15 mouse cellular contexts compared by ENCODE assay signal in genomic region chr9:68912483-68913151, GRCm38 (mm10).
A peak's percentile ranks its signal among the peaks of the same experiment; 100 is the strongest.
DNase-seq lines count a peak whose midpoint lies in the region; ATAC-seq lines count a peak whose summit lies in the region.
"Had no signal": no experiment of that assay in that cellular context is flagged by ENCODE, and none has a peak within 500 bp of the region (broad histone marks: within the 10 kb centered on the region; RNA-seq: fewer than 3 reads in every experiment).

No protein-coding gene starts in this region.

- H3K27ac ChIP-seq in hindbrain, embryonic 11.5 days (ENCODE audit: low read depth, low read length), result no peak overlapping the region
- no peak overlapping the region for H3K27ac ChIP-seq in hindbrain, embryonic 12.5 days
- H3K27ac ChIP-seq in embryonic facial prominence, embryonic 14.5 days (replicated peaks; ENCODE audit: low read depth, low read length), result no peak overlapping the region
- H3K27ac ChIP-seq in midbrain, embryonic 15.5 days, result no peak overlapping the region
- H3K27ac ChIP-seq: hindbrain, embryonic 13.5 days; stomach, embryonic 15.5 days had no signal

- no peak overlapping the region for H3K4me3 ChIP-seq in hindbrain, embryonic 11.5 days (ENCODE audit: low read depth, low read length)
- H3K4me3 ChIP-seq in hindbrain, embryonic 12.5 days, result no peak overlapping the region
- no peak overlapping the region for H3K4me3 ChIP-seq in embryonic facial prominence, embryonic 14.5 days (ENCODE audit: low read depth, low read length)
- H3K4me3 ChIP-seq in midbrain, embryonic 15.5 days, result no peak overlapping the region
- H3K4me3 ChIP-seq: hindbrain, embryonic 13.5 days; neural tube, embryonic 15.5 days; stomach, embryonic 15.5 days had no signal

- DNase-seq in hindbrain, embryonic 11.5 days (ENCODE audit: low spot score), result peak; percentile 19
- peak; percentile 45 for DNase-seq in R1 (ENCODE audit: low read depth, low spot score)
- peak; percentile 35 for DNase-seq in embryonic facial prominence, embryonic 14.5 days (ENCODE audit: low spot score)
- DNase-seq in kidney, postnatal 36 days, result peak; percentile 38 to 59
- DNase-seq in urinary bladder, postnatal 4 days (ENCODE audit: low spot score in 2 of 2), result no peak
- DNase-seq: adrenal gland, postnatal 36 days; cerebellum, adult 18-20 months; gastrocnemius, postnatal 10 days had no signal

- H3K4me1 ChIP-seq in hindbrain, embryonic 11.5 days (replicated peaks; ENCODE audit: control insufficient read depth, insufficient read depth, low read length), result no peaks in the 10 kb centered on the region; the same call in 1 of the 2 replicates
- peaks cover 8% of the 10 kb centered on the region for H3K4me1 ChIP-seq in hindbrain, embryonic 12.5 days
- H3K4me1 ChIP-seq in embryonic facial prominence, embryonic 14.5 days (ENCODE audit: control insufficient read depth, insufficient read depth, low read length), result peaks cover 12% of the 10 kb centered on the region
- peaks cover 9% of the 10 kb centered on the region for H3K4me1 ChIP-seq in midbrain, embryonic 15.5 days

- H3K4me2 ChIP-seq in hindbrain, embryonic 11.5 days (replicated peaks; ENCODE audit: low read depth, low read length), result no peak overlapping the region
- H3K4me2 ChIP-seq in hindbrain, embryonic 12.5 days (replicated peaks), result no peak overlapping the region
- no peak overlapping the region for H3K4me2 ChIP-seq in embryonic facial prominence, embryonic 14.5 days (ENCODE audit: low read depth, low read length)
- no peak overlapping the region for H3K4me2 ChIP-seq in midbrain, embryonic 15.5 days
- H3K4me2 ChIP-seq: hindbrain, embryonic 13.5 days; neural tube, embryonic 15.5 days; stomach, embryonic 15.5 days had no signal

- H3K9me3 ChIP-seq in hindbrain, embryonic 11.5 days (ENCODE audit: control insufficient read depth, low read length), result no peaks in the 10 kb centered on the region
- H3K9me3 ChIP-seq in hindbrain, embryonic 12.5 days (replicated peaks), result no peaks in the 10 kb centered on the region
- no peaks in the 10 kb centered on the region for H3K9me3 ChIP-seq in embryonic facial prominence, embryonic 14.5 days (ENCODE audit: control insufficient read depth, low read length)
- H3K9me3 ChIP-seq in midbrain, embryonic 15.5 days, result no peaks in the 10 kb centered on the region
- H3K9me3 ChIP-seq: hindbrain, embryonic 13.5 days; neural tube, embryonic 15.5 days; stomach, embryonic 15.5 days had no signal

- H3K36me3 ChIP-seq in hindbrain, embryonic 11.5 days (ENCODE audit: control insufficient read depth, insufficient read depth, low read length), result no peaks in the 10 kb centered on the region
- H3K36me3 ChIP-seq in hindbrain, embryonic 12.5 days, result no peaks in the 10 kb centered on the region
- H3K36me3 ChIP-seq in embryonic facial prominence, embryonic 14.5 days (ENCODE audit: control insufficient read depth, insufficient read depth, low read length), result no peaks in the 10 kb centered on the region
- no peaks in the 10 kb centered on the region for H3K36me3 ChIP-seq in midbrain, embryonic 15.5 days (replicated peaks)
- H3K36me3 ChIP-seq: hindbrain, embryonic 13.5 days; neural tube, embryonic 15.5 days; stomach, embryonic 15.5 days had no signal

- ATAC-seq in hindbrain, embryonic 11.5 days (ENCODE audit: low FRiP score), result no peak
- no peak for ATAC-seq in hindbrain, embryonic 12.5 days (ENCODE audit: low FRiP score)
- ATAC-seq in embryonic facial prominence, embryonic 14.5 days (ENCODE audit: low read depth), result peak; percentile 37; the same call in 1 of the 2 replicates
- ATAC-seq in midbrain, embryonic 15.5 days (replicated peaks), result no peak
- no peak for ATAC-seq in megakaryocyte, adult 5-6 weeks (ENCODE audit: poor library complexity, severe bottlenecking)
- ATAC-seq: CD4-positive, CD25-positive, alpha-beta regulatory T cell, adult 4 months had no signal

- WGBS in hindbrain, embryonic 11.5 days, result 41% methylated on average over 8 of the region's 8 CpGs
- 40% methylated on average over 8 of the region's 8 CpGs for WGBS in hindbrain, embryonic 12.5 days
- 45% methylated on average over 8 of the region's 8 CpGs for WGBS in embryonic facial prominence, embryonic 14.5 days
- WGBS in midbrain, embryonic 15.5 days, result 43% methylated on average over 8 of the region's 8 CpGs

- no peak overlapping the region for H3K9ac ChIP-seq in hindbrain, embryonic 11.5 days (ENCODE audit: low read depth, low read length)
- H3K9ac ChIP-seq in hindbrain, embryonic 12.5 days, result no peak overlapping the region
- H3K9ac ChIP-seq in embryonic facial prominence, embryonic 14.5 days (ENCODE audit: low read depth, low read length), result no peak overlapping the region
- H3K9ac ChIP-seq in midbrain, embryonic 15.5 days, result no peak overlapping the region
- H3K9ac ChIP-seq: hindbrain, embryonic 13.5 days; neural tube, embryonic 15.5 days; stomach, embryonic 15.5 days had no signal

- no peaks in the 10 kb centered on the region for H3K27me3 ChIP-seq in hindbrain, embryonic 11.5 days (ENCODE audit: control insufficient read depth, insufficient read depth, low read length)
- no peaks in the 10 kb centered on the region for H3K27me3 ChIP-seq in hindbrain, embryonic 12.5 days
- H3K27me3 ChIP-seq in embryonic facial prominence, embryonic 14.5 days (replicated peaks; ENCODE audit: control insufficient read depth, insufficient read depth, low read length), result no peaks in the 10 kb centered on the region
- no peaks in the 10 kb centered on the region for H3K27me3 ChIP-seq in midbrain, embryonic 15.5 days (replicated peaks)
- H3K27me3 ChIP-seq: hindbrain, embryonic 13.5 days; neural tube, embryonic 15.5 days; stomach, embryonic 15.5 days had no signal

Comparison
In these comparisons a context has a peak if more than half of its experiments do, and no peak if none do; other contexts are left out.
1. DNase-seq: peak in hindbrain, embryonic 11.5 days (single experiment), R1 (single experiment), embryonic facial prominence, embryonic 14.5 days (single experiment) and kidney, postnatal 36 days (2 of 2); none in urinary bladder, postnatal 4 days (0 of 2).